8 mouse cellular contexts compared by ENCODE assay signal in genomic region chr5:75871120-75871519, GRCm38 (mm10).
DNase-seq lines count a peak whose midpoint lies in the region; ATAC-seq and TF ChIP-seq lines count a peak whose summit lies in the region.

No protein-coding gene starts in this region.

- no peak overlapping the region for H3K4me2 ChIP-seq in kidney, embryonic 14.5 days (replicated peaks; ENCODE audit: low read depth, low read length)
- H3K4me2 ChIP-seq in hindbrain, postnatal 0 days (ENCODE audit: low read depth, low read length) = no peak overlapping the region

- intact Hi-C loops in left cerebral cortex, postnatal 14 days (cut with DNase I) = loop anchor here (2.0 to 10.0 kb wide), 2 partner anchors 154 to 248 kb away; no protein-coding TSS in a partner anchor

- TF ChIP-seq CTCF in hindbrain, postnatal 0 days (IDR thresholded peaks at IDR 0.05; ENCODE audit: low read depth) = peak; percentile 89

- DNase-seq in kidney, adult 11 months = peak; percentile 51
- DNase-seq in adrenal gland, postnatal 25 days = peak; percentile 65
- DNase-seq in fibroblast of lung, adult 2 months (ENCODE audit: low read depth) = peak; percentile 35
- DNase-seq in hindbrain, postnatal 0 days (ENCODE audit: low spot score) = peak; percentile 85
- DNase-seq in left cerebral cortex, postnatal 14 days (ENCODE audit: low spot score in 2 of 2) = peak; percentile 72 to 73
- DNase-seq in natural killer cell, adult 2 months (ENCODE audit: low spot score in 2 of 2) = peak; percentile 46 to 53
- DNase-seq in thymus, postnatal 10 days (ENCODE audit: low spot score in 2 of 2) = peak; percentile 14 to 68

- no peaks in the 10 kb centered on the region; the same call in 1 of the 2 replicates for H3K4me1 ChIP-seq in kidney, embryonic 14.5 days (ENCODE audit: control insufficient read depth, insufficient read depth, low read length)
- H3K4me1 ChIP-seq in hindbrain, postnatal 0 days (ENCODE audit: insufficient read depth, low read length) = no peaks in the 10 kb centered on the region

- 27% methylated on average over 8 of the region's 8 CpGs for WGBS in kidney, embryonic 14.5 days
- 35% methylated on average over 8 of the region's 8 CpGs for WGBS in hindbrain, postnatal 0 days

- H3K36me3 ChIP-seq in kidney, embryonic 14.5 days (ENCODE audit: control insufficient read depth, insufficient read depth, low read length) = no peaks in the 10 kb centered on the region
- H3K36me3 ChIP-seq in hindbrain, postnatal 0 days (ENCODE audit: insufficient read depth, low read length) = no peaks in the 10 kb centered on the region

- H3K27ac ChIP-seq in kidney, embryonic 14.5 days (ENCODE audit: low read depth, low read length) = no peak overlapping the region
- no peak overlapping the region for H3K27ac ChIP-seq in hindbrain, postnatal 0 days

- no peak for ATAC-seq in kidney, embryonic 14.5 days (ENCODE audit: low FRiP score, low TSS enrichment)
- ATAC-seq in hindbrain, postnatal 0 days = peak; percentile 47; the same call in 1 of the 2 replicates

- H3K4me3 ChIP-seq in kidney, embryonic 14.5 days (ENCODE audit: low read length) = no peak overlapping the region
- H3K4me3 ChIP-seq in hindbrain, postnatal 0 days (ENCODE audit: low read length) = no peak overlapping the region

- H3K9me3 ChIP-seq in kidney, embryonic 14.5 days (ENCODE audit: control insufficient read depth, low read length) = no peaks in the 10 kb centered on the region; the same call in 1 of the 2 replicates
- no peaks in the 10 kb centered on the region for H3K9me3 ChIP-seq in hindbrain, postnatal 0 days (ENCODE audit: low read length)

- H3K9ac ChIP-seq in kidney, embryonic 14.5 days (ENCODE audit: low read depth, low read length) = no peak overlapping the region
- no peak overlapping the region for H3K9ac ChIP-seq in hindbrain, postnatal 0 days (replicated peaks; ENCODE audit: low read length)

- no peaks in the 10 kb centered on the region for H3K27me3 ChIP-seq in kidney, embryonic 14.5 days (ENCODE audit: control insufficient read depth, insufficient read depth, low read length)
- H3K27me3 ChIP-seq in hindbrain, postnatal 0 days (ENCODE audit: insufficient read depth, low read length) = no peaks in the 10 kb centered on the region

Comparison
In these comparisons a context has a peak if more than half of its experiments do, and no peak if none do; other contexts are left out.
1. DNase-seq: peak in every context shown above with its lines; median percentile 85 in hindbrain, postnatal 0 days; 72 in left cerebral cortex, postnatal 14 days; 65 in adrenal gland, postnatal 25 days; 51 in kidney, adult 11 months; 50 in natural killer cell, adult 2 months; 41 in thymus, postnatal 10 days; 35 in fibroblast of lung, adult 2 months.